Mouse (Mus musculus) 3134 (cell line): Measurements from ENCODE around the gene Hoxd4.

Experiments
- DNase-seq: peaks from one replicate; pipeline ENCODE4 v3.0.0-alpha.2; 2011; ENCODE audit warnings: low spot score; ENCODE audit not compliant: insufficient read length; ENCODE audit errors: extremely low read depth

Hoxd4 gene

GRCm38 (mm10) chr2:74763245-74763735 lies 51.6 kb downstream of the Hoxd4 start:
- DNase-seq, result no peak

GRCm38 (mm10) chr2:74763976-74764375 lies 52.2 kb downstream of the Hoxd4 start:
- DNase-seq, result no peak

- DNase-seq, result no peak
These were observed 62.6 kb downstream of the Hoxd4 start for GRCm38 (mm10) chr2:74774359-74774758.

GRCm38 (mm10) chr2:74777536-74778275 lies 66.0 kb downstream of the Hoxd4 start:
- no peak for DNase-seq
